Mouse (Mus musculus) cortical plate, adult 2 months (tissue): Measurements from ENCODE around the gene 3110040N11Rik.

ENCODE experiments used
- CTCF ChIP-seq: fragments of 200-500 bp; IDR thresholded peaks from 2 replicates; pipeline ENCODE4 v1.5.1; 2011; ENCODE audit warnings: mild to moderate bottlenecking, control low read depth, low read length; ENCODE audit not compliant: insufficient read depth; ENCODE audit errors: extremely low read depth
- POLR2A ChIP-seq: fragments of 200-500 bp; IDR thresholded peaks from 2 replicates; pipeline ENCODE4 v1.6.1; 2011; ENCODE audit warnings: mild to moderate bottlenecking, low read length, control low read depth; ENCODE audit not compliant: insufficient read depth; ENCODE audit errors: extremely low read depth

DNA sequence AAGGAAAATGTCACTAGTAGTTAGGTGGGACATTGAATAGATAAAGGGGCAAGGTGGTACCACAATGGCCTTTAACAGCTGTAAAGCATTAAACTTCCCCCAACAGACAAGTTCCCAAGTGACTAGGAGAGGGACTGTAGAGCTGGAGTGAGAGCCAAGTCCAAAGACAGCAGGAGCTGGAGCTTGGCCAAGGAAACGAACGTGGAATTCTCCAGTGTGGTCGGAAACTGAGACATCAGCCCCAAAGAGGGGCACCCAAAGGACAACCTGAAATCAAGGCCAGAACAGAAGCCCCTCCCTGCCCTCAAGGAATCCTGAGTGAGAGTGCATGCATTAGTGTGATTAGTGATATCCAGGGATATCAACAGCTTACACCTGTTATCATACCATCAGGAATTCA is 36.1 kb upstream of the 3110040N11Rik start:
- TF ChIP-seq CTCF = no peak
- TF ChIP-seq POLR2A = no peak
